Mouse (Mus musculus) liver, embryonic 14.5 days (tissue): ENCODE data around the gene Plg. TPM values are rescaled to one million over a fixed set of nuclear protein-coding genes. Genes with fewer than 3 reads are reported as not detected.

Experiments
- ATAC-seq: fragments of 200-750 bp; cut with Nextera tagmentation; 2 replicates; pipeline ENCODE4 v1.8.0; 2017; ENCODE audit warnings: moderate number of reproducible peaks, mild to moderate bottlenecking, moderate library complexity; ENCODE audit not compliant: insufficient read depth
- DNase-seq, 3 experiments: peaks; one replicate each; pipeline ENCODE4 v3.0.0-alpha.2; 2012 to 2013; ENCODE audit warnings: low read depth in 3 of 3, low spot score in 3 of 3
- H3K27ac ChIP-seq: fragments of 300-500 bp; sonication (generic); 2 replicates; pipeline ENCODE4 v1.5.1; 2014; ENCODE audit warnings: moderate library complexity, mild to moderate bottlenecking, control low read depth, inconsistent platforms
- H3K27me3 ChIP-seq: fragments of 300-500 bp; sonication (generic); 2 replicates; pipeline ENCODE4 v1.6.1; 2014; ENCODE audit warnings: mild to moderate bottlenecking, low read length, moderate library complexity; ENCODE audit not compliant: control insufficient read depth, insufficient read depth
- H3K36me3 ChIP-seq: fragments of 300-500 bp; sonication (generic); replicated peaks from 2 replicates; pipeline ENCODE4 v1.6.1; 2014; ENCODE audit warnings: low read depth; ENCODE audit not compliant: control insufficient read depth, insufficient read depth
- H3K4me1 ChIP-seq, 2 experiments: fragments of 200-500 bp in 1 of 2; fragments of 300-500 bp in 1 of 2; sonication (generic) in 1 of 2; replicated peaks; 2 replicates each; pipeline ENCODE4 v1.6.1; 2012 to 2014; ENCODE audit warnings: antibody characterized with exemption in 1 of 2, inconsistent platforms in 1 of 2, low read length in 1 of 2; ENCODE audit not compliant: control insufficient read depth in 2 of 2, insufficient read depth in 2 of 2
- H3K4me2 ChIP-seq: fragments of 300-500 bp; sonication (generic); 2 replicates; pipeline ENCODE4 v1.6.1; 2014; ENCODE audit warnings: low read depth, mild to moderate bottlenecking, control low read depth, moderate library complexity
- H3K4me3 ChIP-seq, 2 experiments: fragments of 200-500 bp in 1 of 2; fragments of 300-500 bp in 1 of 2; sonication (generic) in 1 of 2; 2 replicates each; pipeline ENCODE4 v1.5.1; 2012 to 2014; ENCODE audit warnings: low read depth in 2 of 2, low read length in 2 of 2, mild to moderate bottlenecking in 2 of 2, control low read depth in 1 of 2, inconsistent platforms in 1 of 2, moderate library complexity in 1 of 2; ENCODE audit not compliant: insufficient read depth in 1 of 2
- H3K9ac ChIP-seq: fragments of 300-500 bp; sonication (generic); replicated peaks from 2 replicates; pipeline ENCODE4 v1.6.1; 2014; ENCODE audit warnings: mild to moderate bottlenecking, control low read depth, moderate library complexity
- H3K9me3 ChIP-seq: fragments of 300-500 bp; sonication (generic); 2 replicates; pipeline ENCODE4 v1.6.1; 2016; ENCODE audit warnings: low read length, mixed read lengths; ENCODE audit not compliant: control insufficient read depth
- CTCF ChIP-seq: IDR thresholded peaks from 2 replicates; pipeline ENCODE4 v1.5.1; 2016; ENCODE audit warnings: antibody characterized with exemption, low read depth, control low read depth
- EP300 ChIP-seq: IDR thresholded peaks from 2 replicates; pipeline ENCODE4 v1.6.1; 2016; ENCODE audit warnings: antibody characterized with exemption, low read depth
- WGBS: fragments of 180-500 bp; shearing (Covaris S2); extraction: QIAGEN DNeasy Blood & Tissue Kit; methylation state at CpG from one replicate; pipeline ENCODE4 v1.1.7; 2014; ENCODE audit not compliant: insufficient replicate concordance; 5-methylcytosine and 5-hydroxymethylcytosine counted together
- polyA plus RNA-seq, 2 experiments: library from polyadenylated mRNA; depleted of rRNA in 1 of 2; stranded (reverse) in 1 of 2; unstranded in 1 of 2; fragments of >200 nt; fragmentation: Nextera tagmentation in 1 of 2; extraction: Ambion mirVana in 1 of 2; gene quantifications; 2 replicates each; pipeline versions ENCODE4 v1.2.1 to v1.2.3; 2012 to 2014

Gene Plg
- polyA plus RNA-seq, 2 experiments: 200 to 202 TPM

GRCm38 (mm10) chr17:12428369-12428768 is 50.0 kb downstream of the Plg start:
- Histone ChIP-seq H3K27me3 (no peaks in the 10 kb centered on the region), H3K9me3 (no peaks in the 10 kb centered on the region), H3K4me1 (peaks cover 0 to 10% of the 10 kb centered on the region in 2 experiments; a peak in 2 of 4 replicates), H3K4me3 (no peak overlapping the region), H3K36me3 (no peaks in the 10 kb centered on the region), H3K9ac (no peak overlapping the region), H3K4me2 (no peak overlapping the region), H3K27ac (no peak overlapping the region)
- DNase-seq (no peak), ATAC-seq (no peak)
- TF ChIP-seq EP300 (no peak), CTCF (no peak)

GRCm38 (mm10) chr17:12431707-12432106 is 53.3 kb downstream of the Plg start:
- Histone ChIP-seq H3K4me2 (no peak overlapping the region), H3K4me3 (no peak overlapping the region), H3K9ac (no peak overlapping the region), H3K27me3 (no peaks in the 10 kb centered on the region), H3K9me3 (no peaks in the 10 kb centered on the region), H3K27ac (no peak overlapping the region), H3K4me1 (peaks cover 0 to 9% of the 10 kb centered on the region in 2 experiments; a peak in 2 of 4 replicates), H3K36me3 (no peaks in the 10 kb centered on the region)
- DNase-seq (no peak), ATAC-seq (no peak)
- no peak for TF ChIP-seq EP300
- TF ChIP-seq CTCF: no peak
- 49% methylated on average over 5 of the region's 5 CpGs for WGBS

- H3K27ac ChIP-seq: no peak overlapping the region
- TF ChIP-seq CTCF (no peak), EP300 (no peak)
- DNase-seq: no peak
- no peak overlapping the region for H3K4me3 ChIP-seq
- H3K9me3 ChIP-seq: no peaks in the 10 kb centered on the region
- no peaks in the 10 kb centered on the region for H3K27me3 ChIP-seq
- no peaks in the 10 kb centered on the region for H3K36me3 ChIP-seq
- no peak for ATAC-seq
- H3K9ac ChIP-seq: no peak overlapping the region
- 75% methylated on average over 10 of the region's 10 CpGs for WGBS
- no peak overlapping the region for H3K4me2 ChIP-seq
- no peaks in the 10 kb centered on the region for H3K4me1 ChIP-seq
Observed at GRCm38 (mm10) chr17:12437771-12438170, 59.4 kb downstream of the Plg start.

GRCm38 (mm10) chr17:12444561-12444960 is 66.2 kb downstream of the Plg start:
- Histone ChIP-seq H3K9me3 (no peaks in the 10 kb centered on the region), H3K4me3 (no peak overlapping the region), H3K27me3 (no peaks in the 10 kb centered on the region), H3K9ac (no peak overlapping the region), H3K4me1 (no peaks in the 10 kb centered on the region), H3K4me2 (no peak overlapping the region), H3K36me3 (no peaks in the 10 kb centered on the region), H3K27ac (no peak overlapping the region)
- WGBS: 62% methylated on average over 2 of the region's 2 CpGs
- DNase-seq (no peak), ATAC-seq (no peak)
- TF ChIP-seq CTCF: no peak
- no peak for TF ChIP-seq EP300

- ATAC-seq (no peak), DNase-seq (no peak)
- Histone ChIP-seq H3K4me2 (no peak overlapping the region), H3K4me3 (no peak overlapping the region), H3K27me3 (no peaks in the 10 kb centered on the region), H3K27ac (no peak overlapping the region), H3K4me1 (no peaks in the 10 kb centered on the region; a peak in 1 of 4 replicates), H3K36me3 (no peaks in the 10 kb centered on the region), H3K9me3 (no peaks in the 10 kb centered on the region), H3K9ac (no peak overlapping the region)
- 81% methylated on average over 4 of the region's 4 CpGs for WGBS
- TF ChIP-seq CTCF (peak; percentile 35), EP300 (no peak)
Observed at GRCm38 (mm10) chr17:12451234-12451633, 72.8 kb downstream of the Plg start.
